Mouse (Mus musculus) mature B cell (primary cell): ENCODE measurements around the gene Shisa9.
"Not testable (repeated sequence)": the region's sequence is repeated elsewhere in the genome, so short reads cannot be mapped to it uniquely, and the experiment has no call there.

ENCODE experiments used
- in situ Hi-C: fragments of 300-500 bp; cut with MboI; formaldehyde crosslinking; loops from 2 replicates; pipeline ENCODE4 v1.14.3; 2019

Gene Shisa9

GRCm38 (mm10) chr16:11983616-11984270 lies at the start of gene Shisa9:
Shisa9 (plus strand) TSS chr16:11984113.
- in situ Hi-C loops = no loop called here

- in situ Hi-C loops = no loop called here
These were observed 43.4 kb upstream of the Shisa9 start for GRCm38 (mm10) chr16:11940477-11940876.

- in situ Hi-C loops = no loop called here
These were observed 23.2 kb upstream of the Shisa9 start for GRCm38 (mm10) chr16:11960691-11961090.

- in situ Hi-C loops = no loop called here
These were observed 17.9 kb upstream of the Shisa9 start for GRCm38 (mm10) chr16:11966041-11966440.

- in situ Hi-C loops = not testable (repeated sequence)
These were observed 17.1 kb upstream of the Shisa9 start for GRCm38 (mm10) chr16:11966810-11967209.

GRCm38 (mm10) chr16:11967579-11967978 lies 16.3 kb upstream of the Shisa9 start:
- in situ Hi-C loops = no loop called here

- in situ Hi-C loops = no loop called here
These were observed 10.2 kb upstream of the Shisa9 start for GRCm38 (mm10) chr16:11973707-11974106.

- in situ Hi-C loops = no loop called here
These were observed 7.2 kb upstream of the Shisa9 start for GRCm38 (mm10) chr16:11976737-11977136.

- in situ Hi-C loops = no loop called here
These were observed 3.1 kb upstream of the Shisa9 start for GRCm38 (mm10) chr16:11980764-11981163.

- in situ Hi-C loops = no loop called here
These were observed 752 bp upstream of the Shisa9 start for GRCm38 (mm10) chr16:11983106-11983615.

GRCm38 (mm10) chr16:11984271-11984791 lies 418 bp downstream of the Shisa9 start:
- in situ Hi-C loops = no loop called here

GRCm38 (mm10) chr16:11987056-11987455 lies 3.1 kb downstream of the Shisa9 start:
- in situ Hi-C loops = no loop called here

GRCm38 (mm10) chr16:12005177-12005576 lies 21.3 kb downstream of the Shisa9 start:
- in situ Hi-C loops = no loop called here

GRCm38 (mm10) chr16:12010136-12010535 lies 26.2 kb downstream of the Shisa9 start:
- in situ Hi-C loops = no loop called here

GRCm38 (mm10) chr16:12012747-12013146 lies 28.8 kb downstream of the Shisa9 start:
- in situ Hi-C loops = no loop called here

GRCm38 (mm10) chr16:12014523-12014922 lies 30.6 kb downstream of the Shisa9 start:
- in situ Hi-C loops = no loop called here

- in situ Hi-C loops = no loop called here
These were observed 34.2 kb downstream of the Shisa9 start for GRCm38 (mm10) chr16:12017921-12018618.

GRCm38 (mm10) chr16:12020103-12020755 lies 36.3 kb downstream of the Shisa9 start:
- in situ Hi-C loops = no loop called here

GRCm38 (mm10) chr16:12032441-12032840 lies 48.5 kb downstream of the Shisa9 start:
- in situ Hi-C loops = no loop called here

- in situ Hi-C loops = no loop called here
These were observed 51.0 kb downstream of the Shisa9 start for GRCm38 (mm10) chr16:12034868-12035267.

- in situ Hi-C loops = no loop called here
These were observed 51.7 kb downstream of the Shisa9 start for GRCm38 (mm10) chr16:12035626-12036025.

GRCm38 (mm10) chr16:12040935-12041334 lies 57.0 kb downstream of the Shisa9 start:
- in situ Hi-C loops = no loop called here
